Mouse (Mus musculus) urinary bladder, postnatal 10 days (tissue): ENCODE measurements at regions not wholly inside any gene's neighbourhood (a gene's known extent, or its start where the extent isn't known, plus 50 kb on each side); places are given as distances from the start of the nearest gene placed in this dataset.

Experiments used
- DNase-seq: peaks from one replicate; pipeline ENCODE4 v3.0.0; 2022; ENCODE audit warnings: low spot score

GRCm38 (mm10) chr11:45535501-45536025 is 316.3 kb upstream of the Clint1 start:
- no peak for DNase-seq

DNA sequence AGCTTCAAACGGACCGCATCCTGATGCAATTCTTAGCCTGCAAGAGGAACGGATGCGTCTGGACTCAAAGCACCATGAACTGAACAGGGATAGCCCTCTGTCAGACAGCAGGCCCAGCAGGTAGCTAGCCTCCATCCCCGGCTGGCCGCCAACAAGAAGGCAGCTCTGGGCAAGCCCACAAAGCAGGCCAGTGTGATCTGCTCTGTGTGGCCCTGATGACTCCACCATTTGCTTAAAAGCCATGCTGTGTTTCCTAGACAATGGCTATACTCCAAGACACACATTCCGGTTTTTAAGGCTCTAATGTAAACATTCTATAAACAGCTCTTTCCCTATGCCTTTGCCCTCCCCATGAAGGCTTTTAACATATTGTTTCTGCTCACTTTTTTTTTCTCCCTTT is 313.8 kb upstream of the Clint1 start:
- DNase-seq, result no peak

- peak; percentile 21 for DNase-seq
These were observed 312.4 kb upstream of the Clint1 start for GRCm38 (mm10) chr11:45539459-45539858.

DNA sequence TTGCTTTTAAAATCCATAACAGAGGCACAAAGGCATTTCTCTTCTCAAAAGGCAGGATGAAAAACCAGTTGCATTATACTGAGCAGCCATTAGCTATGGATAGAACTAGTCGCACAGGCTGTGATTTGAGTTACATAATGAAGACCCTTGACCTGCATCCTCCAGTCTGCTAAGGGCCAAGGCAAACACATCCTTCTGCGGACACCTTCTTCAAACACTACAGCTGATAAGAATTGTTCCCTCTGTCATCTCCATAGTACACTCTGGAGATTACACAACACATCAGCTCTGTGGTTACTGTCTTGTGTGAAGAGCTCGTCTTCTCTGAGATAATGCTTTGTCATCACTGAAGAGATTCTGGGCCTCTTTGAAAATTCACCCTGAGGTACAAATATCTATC is 307.3 kb upstream of the Clint1 start:
- no peak for DNase-seq

- no peak for DNase-seq
These were observed 305.8 kb upstream of the Clint1 start for GRCm38 (mm10) chr11:45545896-45546626.

- no peak for DNase-seq
These were observed 305.0 kb upstream of the Clint1 start for GRCm38 (mm10) chr11:45546861-45547260.

- DNase-seq, result no peak
These were observed 301.5 kb upstream of the Clint1 start for GRCm38 (mm10) chr11:45550376-45550775.

DNA sequence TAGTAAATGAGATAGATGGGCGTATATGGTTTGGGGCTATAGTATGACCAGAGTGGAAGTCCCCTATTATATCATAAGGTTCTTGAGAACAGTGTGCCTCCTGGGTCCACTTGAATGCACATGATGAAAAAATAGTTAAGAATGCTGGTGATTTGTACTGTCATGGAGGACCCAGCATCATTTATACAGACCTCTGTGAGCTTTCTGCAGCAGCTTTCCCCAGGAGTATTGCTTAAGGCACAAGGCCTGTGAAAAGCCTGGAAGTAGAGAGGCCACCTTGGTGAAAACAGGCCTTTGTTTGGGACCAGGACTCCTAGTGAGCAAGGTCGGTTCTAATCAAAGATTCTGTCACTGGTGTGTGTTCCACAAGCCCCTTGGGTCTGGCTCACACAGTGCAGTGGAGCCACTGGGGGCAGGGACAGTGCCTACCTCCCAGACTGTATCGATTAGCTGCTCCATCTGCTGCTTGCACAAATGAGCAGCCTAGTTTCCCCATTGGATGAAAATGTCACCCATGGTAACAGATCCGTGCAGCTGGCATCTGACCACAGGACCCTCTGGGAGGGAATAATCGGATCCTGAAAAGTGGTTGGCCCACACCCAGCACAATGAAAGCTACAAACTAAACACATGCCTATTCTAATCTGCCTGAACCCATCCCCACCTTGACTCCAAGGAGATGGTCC is 274.2 kb upstream of the Clint1 start:
- no peak for DNase-seq

- DNase-seq, result no peak
These were observed 259.5 kb upstream of the Clint1 start for GRCm38 (mm10) chr11:45592335-45592734.

DNA sequence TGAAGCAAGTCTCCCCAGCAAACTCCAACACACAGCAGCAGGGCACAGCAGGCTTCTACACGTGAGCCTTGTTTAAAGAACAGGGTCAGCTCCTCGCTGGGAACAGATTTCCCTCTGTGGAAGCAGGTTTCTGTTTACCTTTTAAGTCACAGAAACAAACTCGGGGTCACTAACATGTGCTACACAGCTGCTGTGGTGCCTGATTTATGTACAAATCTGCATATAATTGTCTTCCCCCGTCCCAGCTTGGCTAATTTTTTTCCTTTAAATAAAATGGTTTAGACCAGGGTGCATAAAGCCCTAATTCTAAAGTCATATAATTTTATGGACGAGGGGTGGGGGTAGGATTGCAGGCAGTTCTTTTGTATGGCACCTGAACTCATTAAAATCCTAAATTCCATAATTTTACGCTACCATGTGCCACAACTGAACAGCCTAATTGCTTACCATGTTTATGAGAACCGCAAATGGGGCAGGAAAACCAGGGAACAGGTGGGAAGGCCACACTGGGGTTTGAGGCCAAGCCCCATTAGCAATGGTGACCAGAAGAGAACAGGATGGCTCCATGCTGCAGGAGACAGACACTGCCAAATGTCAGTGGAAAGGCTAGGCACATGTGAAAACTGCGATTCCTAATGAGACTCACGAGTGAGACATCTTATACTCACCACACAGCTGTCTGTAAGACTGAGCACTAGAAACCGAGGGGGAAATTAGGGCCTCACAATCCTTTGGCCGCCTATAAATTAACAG is 258.8 kb upstream of the Clint1 start:
- no peak for DNase-seq

- DNase-seq, result no peak
These were observed 256.5 kb upstream of the Clint1 start for GRCm38 (mm10) chr11:45595372-45595771.

- DNase-seq, result no peak
These were observed 230.0 kb upstream of the Clint1 start for GRCm38 (mm10) chr11:45621824-45622223.

DNA sequence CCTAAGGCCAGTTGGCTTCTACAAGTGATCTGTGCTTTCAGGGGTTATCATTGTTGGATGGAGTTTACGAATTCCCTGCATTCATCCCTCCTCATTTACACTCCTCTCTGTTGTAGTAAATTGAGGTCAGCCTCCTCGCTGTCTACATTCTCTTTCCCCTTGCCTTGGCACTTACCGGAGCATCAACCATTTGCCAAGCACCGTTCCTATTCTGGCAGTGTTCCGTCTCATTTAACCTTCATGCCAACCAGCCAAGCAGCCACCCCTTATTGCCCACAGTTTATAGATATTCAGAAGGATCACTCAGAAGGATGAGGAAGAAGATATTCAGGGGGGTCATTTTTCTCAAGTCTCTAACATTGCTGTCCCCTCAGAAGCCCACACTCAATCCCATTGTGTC is 229.2 kb upstream of the Clint1 start:
- no peak for DNase-seq

GRCm38 (mm10) chr11:45624233-45624632 is 227.6 kb upstream of the Clint1 start:
- DNase-seq, result no peak

GRCm38 (mm10) chr11:45629250-45629649 is 222.6 kb upstream of the Clint1 start:
- DNase-seq, result no peak

DNA sequence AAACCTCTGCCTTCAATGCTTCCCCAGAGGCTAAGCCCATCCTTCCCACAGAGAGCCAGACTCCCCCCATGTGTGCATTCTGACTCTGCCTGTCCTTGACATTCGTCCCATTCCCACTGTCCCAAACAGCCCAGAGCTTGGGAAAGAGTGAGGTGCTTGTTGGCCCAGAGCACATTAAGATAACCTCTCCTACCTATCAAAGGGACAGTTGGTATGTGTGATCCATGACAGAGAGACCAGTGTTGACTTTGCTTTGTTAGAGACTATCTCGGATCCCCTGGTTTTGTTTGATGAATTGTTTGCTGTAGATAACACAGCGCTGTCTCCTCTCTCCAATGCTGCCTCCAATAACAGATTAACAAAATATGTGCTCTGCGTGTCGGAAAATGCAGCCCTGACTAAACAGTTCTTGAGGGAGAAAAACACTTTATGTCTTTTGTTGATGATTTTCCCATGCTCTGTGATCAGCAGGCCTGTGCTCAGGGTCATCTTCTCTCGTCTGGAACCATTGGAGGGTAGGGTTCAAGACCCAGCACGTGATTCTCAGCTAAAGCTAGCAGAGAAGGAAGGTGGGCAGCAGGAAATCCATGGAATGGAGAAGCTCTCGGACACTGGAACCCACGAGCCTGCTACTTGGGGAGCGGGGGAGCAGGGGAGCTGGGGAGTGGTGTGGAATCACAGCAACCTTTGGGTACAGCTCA is 217.2 kb upstream of the Clint1 start:
- no peak for DNase-seq

DNA sequence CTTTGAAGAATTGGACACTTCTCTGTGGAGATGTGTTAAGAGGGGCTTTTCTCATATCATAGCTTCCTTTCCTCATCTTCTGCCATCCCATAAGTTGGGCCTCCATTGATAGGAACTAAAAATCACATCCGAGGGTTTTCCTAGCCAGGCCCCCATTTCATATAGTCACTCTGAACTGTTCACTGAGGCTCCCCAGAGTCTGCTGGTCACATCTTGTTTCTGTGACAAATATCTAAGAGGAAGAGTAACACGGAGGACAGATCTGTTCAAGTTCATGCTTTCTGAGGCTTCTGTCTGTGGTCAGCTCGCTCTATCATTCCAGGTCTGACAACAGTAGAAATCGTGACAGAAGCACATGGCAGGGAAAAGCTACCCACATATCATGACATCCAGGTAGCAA is 216.0 kb upstream of the Clint1 start:
- DNase-seq, result no peak

GRCm38 (mm10) chr11:45639236-45639635 is 212.6 kb upstream of the Clint1 start:
- no peak for DNase-seq

DNA sequence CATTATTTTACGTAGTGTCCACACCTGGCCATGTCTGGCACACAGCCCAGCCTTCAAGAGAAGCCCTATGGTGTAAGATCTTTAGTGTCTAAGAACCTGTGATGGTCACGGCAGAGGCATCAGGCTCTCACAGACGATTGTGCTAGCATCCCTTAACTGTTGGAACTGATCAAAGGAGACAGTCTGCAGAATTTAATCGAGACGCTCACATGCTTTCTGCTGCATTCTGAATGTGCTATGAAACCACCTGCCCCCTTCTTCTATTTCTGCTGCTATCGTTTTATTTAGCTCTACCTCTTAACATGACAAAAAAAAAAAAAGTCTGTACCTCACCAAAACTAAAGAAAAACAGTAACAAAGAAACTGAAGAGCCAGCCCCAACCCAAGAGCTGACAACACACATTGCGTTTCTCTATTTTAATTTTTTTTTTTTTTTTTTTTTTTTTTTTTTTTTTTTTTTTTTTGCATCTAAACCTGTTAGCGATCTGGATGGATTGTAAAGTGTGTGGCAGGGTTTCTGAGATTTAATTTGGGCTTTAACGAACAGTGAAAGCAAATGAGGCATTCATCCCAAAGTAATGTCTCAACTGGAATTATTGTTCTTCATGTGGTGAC is 209.6 kb upstream of the Clint1 start:
- DNase-seq, result no peak

GRCm38 (mm10) chr11:45643629-45644325 is 208.1 kb upstream of the Clint1 start:
- no peak for DNase-seq

- no peak for DNase-seq
These were observed 206.0 kb upstream of the Clint1 start for GRCm38 (mm10) chr11:45645815-45646214.
